Mouse (Mus musculus): ENCODE data around the gene Atf5. TPM values are rescaled to one million over a fixed set of nuclear protein-coding genes. Genes with fewer than 3 reads are reported as not detected.

The Atf5 gene
- polyA plus RNA-seq, 1 experiment from 2014 or later: 2.5 TPM

DNA sequence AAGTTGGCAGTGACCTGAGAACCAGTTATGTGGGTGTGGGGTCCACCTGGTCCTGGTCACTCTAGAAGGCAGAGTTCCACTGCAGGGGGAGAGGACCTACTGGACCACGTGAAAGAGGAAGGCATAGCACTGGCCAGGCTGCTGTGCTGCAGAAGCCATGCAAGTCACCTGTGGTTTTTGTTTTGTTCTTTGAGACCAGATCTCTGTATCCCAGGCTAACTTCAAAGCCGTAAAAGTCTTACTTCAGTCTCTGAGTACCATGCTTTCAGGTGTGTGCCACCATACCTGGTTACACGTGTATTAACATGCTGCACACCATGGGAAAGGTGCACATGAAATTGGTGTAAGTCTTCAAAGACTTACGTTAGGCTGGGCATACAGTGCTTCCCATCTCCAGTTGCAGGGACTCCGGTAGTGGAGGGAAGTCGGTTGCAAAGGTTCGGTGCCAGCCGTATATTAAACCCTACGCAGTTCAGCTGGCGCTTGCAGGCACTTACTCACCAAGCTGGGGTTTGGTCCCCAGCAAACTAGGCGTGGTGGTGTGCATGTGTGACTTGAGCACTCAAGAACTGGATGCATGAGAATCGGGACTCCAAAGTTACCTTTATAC is 35.3 kb upstream of the Atf5 start:
- ATAC-seq (ENCODE audit: low FRiP score) (no peak), DNase-seq (ENCODE audit: low spot score) (no peak)
- H3K9ac ChIP-seq: 0 out of 2 replicates have a peak overlapping the region, but pooled peaks have one; percentile 87
- peaks cover 40% of the 10 kb centered on the region for H3K4me1 ChIP-seq (replicated peaks; ENCODE audit: control insufficient read depth, insufficient read depth, low read length)
- no peaks in the 10 kb centered on the region for H3K27me3 ChIP-seq (ENCODE audit: control insufficient read depth, insufficient read depth, low read length)
- H3K4me2 ChIP-seq (replicated peaks): peak overlapping the region; percentile 85; the same call in 1 of the 2 replicates
- WGBS: 94% methylated on average over 12 of the region's 12 CpGs
- H3K27ac ChIP-seq: no peak overlapping the region
- H3K4me3 ChIP-seq (replicated peaks; ENCODE audit: low read length): peak overlapping the region; percentile 74; the same call in 1 of the 2 replicates
- H3K9me3 ChIP-seq (ENCODE audit: control insufficient read depth, low read length): no peaks in the 10 kb centered on the region
- peaks cover 13% of the 10 kb centered on the region for H3K36me3 ChIP-seq (replicated peaks; ENCODE audit: control insufficient read depth, insufficient read depth)

- peak overlapping the region; percentile 85 for H3K4me2 ChIP-seq (replicated peaks)
- H3K4me1 ChIP-seq (replicated peaks; ENCODE audit: control insufficient read depth, insufficient read depth, low read length): peaks cover 35% of the 10 kb centered on the region
- H3K9me3 ChIP-seq (ENCODE audit: control insufficient read depth, low read length): no peaks in the 10 kb centered on the region
- H3K27ac ChIP-seq: peak overlapping the region; percentile 98; the same call in 1 of the 2 replicates
- peaks cover 20% of the 10 kb centered on the region for H3K36me3 ChIP-seq (replicated peaks; ENCODE audit: control insufficient read depth, insufficient read depth)
- DNase-seq (ENCODE audit: low spot score) (no peak), ATAC-seq (ENCODE audit: low FRiP score) (no peak)
- no peaks in the 10 kb centered on the region for H3K27me3 ChIP-seq (ENCODE audit: control insufficient read depth, insufficient read depth, low read length)
- H3K9ac ChIP-seq: peak overlapping the region; percentile 87
- peak overlapping the region; percentile 74 for H3K4me3 ChIP-seq (replicated peaks; ENCODE audit: low read length)
- 79% methylated on average over 8 of the region's 8 CpGs for WGBS
Observed at GRCm38 (mm10) chr7:44850789-44851624, 34.5 kb upstream of the Atf5 start.

DNA sequence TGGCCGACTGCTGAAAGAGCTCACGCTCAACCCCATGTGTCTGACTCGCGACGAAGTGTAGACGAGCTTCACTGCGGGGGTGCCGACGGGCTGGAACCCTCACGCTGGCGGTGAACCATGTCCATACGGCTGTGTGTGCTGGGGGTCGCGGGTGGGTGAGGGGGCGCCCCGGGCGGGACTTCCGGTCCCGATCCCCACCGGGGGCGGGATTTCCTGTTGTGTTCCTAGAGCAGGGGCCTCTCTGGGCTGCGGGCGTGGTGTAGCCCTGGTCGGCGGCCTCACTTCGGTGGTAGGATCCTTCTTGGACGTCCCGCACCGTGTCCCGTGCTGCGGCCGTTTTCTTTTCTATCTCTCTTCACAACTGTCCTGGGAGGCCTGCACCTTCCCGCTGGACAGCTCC is 33.7 kb upstream of the Atf5 start:
- ATAC-seq (ENCODE audit: low FRiP score) (peak; percentile 49), DNase-seq (ENCODE audit: low spot score) (peak; percentile 72)
- H3K9ac ChIP-seq: peak overlapping the region; percentile 87
- H3K4me3 ChIP-seq (replicated peaks; ENCODE audit: low read length): peak overlapping the region; percentile 74
- no peaks in the 10 kb centered on the region for H3K9me3 ChIP-seq (ENCODE audit: control insufficient read depth, low read length)
- H3K4me1 ChIP-seq (replicated peaks; ENCODE audit: control insufficient read depth, insufficient read depth, low read length): peaks cover 35% of the 10 kb centered on the region
- under 1% methylated on average over 31 of the region's 33 CpGs for WGBS
- peak overlapping the region; percentile 98 for H3K27ac ChIP-seq
- peaks cover 28% of the 10 kb centered on the region for H3K36me3 ChIP-seq (replicated peaks; ENCODE audit: control insufficient read depth, insufficient read depth)
- H3K4me2 ChIP-seq (replicated peaks): peak overlapping the region; percentile 85
- no peaks in the 10 kb centered on the region for H3K27me3 ChIP-seq (ENCODE audit: control insufficient read depth, insufficient read depth, low read length)

DNA sequence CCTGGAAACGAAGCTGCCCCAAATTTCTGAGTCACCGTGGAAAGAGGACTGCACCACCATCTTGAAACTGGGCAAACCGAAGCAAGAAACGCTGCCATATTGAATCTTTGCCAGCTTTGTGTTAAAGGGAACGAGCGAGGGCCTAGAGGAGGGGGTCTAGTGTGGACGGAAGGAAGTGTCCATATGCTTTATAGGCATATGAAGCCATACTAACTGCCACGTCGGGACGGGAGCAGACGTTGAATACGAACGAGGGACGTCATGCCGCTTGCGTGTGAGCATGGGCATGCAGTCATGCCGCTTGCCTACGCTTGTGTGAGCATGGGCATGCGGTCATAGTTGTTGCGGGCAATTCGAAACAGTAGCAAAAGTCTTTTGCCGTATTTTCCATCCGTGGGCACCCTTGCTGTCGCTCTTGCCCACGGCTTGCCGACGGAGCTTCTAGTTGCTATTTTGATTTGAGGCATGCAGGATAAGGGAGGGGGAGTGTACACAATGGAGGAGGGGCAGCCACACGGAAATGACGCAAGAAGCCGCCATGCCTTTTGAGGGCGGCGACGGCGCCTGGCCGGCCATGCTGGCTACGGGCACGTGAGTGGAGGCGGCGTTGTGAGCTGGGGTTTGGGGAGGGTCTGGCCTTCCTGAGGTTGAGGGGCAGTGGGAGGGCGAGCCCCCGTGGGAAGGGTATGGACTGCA is 33.1 kb upstream of the Atf5 start:
- H3K27me3 ChIP-seq (ENCODE audit: control insufficient read depth, insufficient read depth, low read length): no peaks in the 10 kb centered on the region
- under 1% methylated on average over 41 of the region's 41 CpGs for WGBS
- peak overlapping the region; percentile 85 for H3K4me2 ChIP-seq (replicated peaks)
- DNase-seq (ENCODE audit: low spot score): peak; percentile 92
- H3K27ac ChIP-seq: peak overlapping the region; percentile 98
- peaks cover 32% of the 10 kb centered on the region for H3K36me3 ChIP-seq (replicated peaks; ENCODE audit: control insufficient read depth, insufficient read depth)
- H3K4me1 ChIP-seq (replicated peaks; ENCODE audit: control insufficient read depth, insufficient read depth, low read length): peaks cover 32% of the 10 kb centered on the region
- H3K9ac ChIP-seq: peak overlapping the region; percentile 87
- H3K4me3 ChIP-seq (replicated peaks; ENCODE audit: low read length): peak overlapping the region; percentile 74
- ATAC-seq (ENCODE audit: low FRiP score): peak; percentile 73
- no peaks in the 10 kb centered on the region for H3K9me3 ChIP-seq (ENCODE audit: control insufficient read depth, low read length)

- Histone ChIP-seq H3K4me2 (replicated peaks) (peak within 1 kb of the TSS; percentile 85), H3K9me3 (ENCODE audit: control insufficient read depth, low read length) (no peaks in the 10 kb centered on the region), H3K27ac (peak within 1 kb of the TSS; percentile 98), H3K36me3 (replicated peaks; ENCODE audit: control insufficient read depth, insufficient read depth) (peaks cover 39% of the 10 kb centered on the region), H3K4me3 (replicated peaks; ENCODE audit: low read length) (peak within 1 kb of the TSS; percentile 74), H3K9ac (peak within 1 kb of the TSS; percentile 87), H3K27me3 (ENCODE audit: control insufficient read depth, insufficient read depth, low read length) (no peaks in the 10 kb centered on the region), H3K4me1 (replicated peaks; ENCODE audit: control insufficient read depth, insufficient read depth, low read length) (peaks cover 25% of the 10 kb centered on the region)
- DNase-seq (ENCODE audit: low spot score) (peak; percentile 99), ATAC-seq (ENCODE audit: low FRiP score) (peak; percentile 88)
- under 1% methylated on average over 54 of the region's 54 CpGs for WGBS
Observed at GRCm38 (mm10) chr7:44848561-44849415, 32.3 kb upstream of the Atf5 start, which contains the start of the genes Akt1s1 and Tbc1d17. TSS of gene Akt1s1 (plus strand) at chr7:44848991. TSS of gene Tbc1d17 (minus strand) at chr7:44849079.

DNA sequence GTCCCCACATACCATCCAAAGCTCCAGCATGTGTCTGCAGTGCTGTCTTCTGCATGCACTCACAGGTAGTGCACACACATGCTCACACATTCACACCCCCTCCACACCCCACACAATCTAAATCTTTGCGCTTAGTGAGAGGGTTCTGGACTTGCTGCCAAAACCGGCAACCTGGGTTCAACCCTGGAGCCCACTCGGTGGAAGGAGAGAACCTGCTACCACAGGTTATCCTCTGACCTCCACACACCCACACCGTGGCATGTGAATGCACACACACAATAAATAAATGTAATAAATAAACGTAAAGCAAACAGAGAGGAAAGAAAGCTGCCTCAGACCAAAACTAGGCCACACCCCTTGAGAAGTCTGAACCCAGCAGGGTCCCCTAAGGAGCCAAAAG is 31.3 kb upstream of the Atf5 start:
- 81% methylated on average over 5 of the region's 5 CpGs for WGBS
- Histone ChIP-seq H3K9me3 (ENCODE audit: control insufficient read depth, low read length) (no peaks in the 10 kb centered on the region), H3K27me3 (ENCODE audit: control insufficient read depth, insufficient read depth, low read length) (no peaks in the 10 kb centered on the region), H3K27ac (peak overlapping the region; percentile 98), H3K36me3 (replicated peaks; ENCODE audit: control insufficient read depth, insufficient read depth) (peaks cover 45% of the 10 kb centered on the region), H3K4me2 (replicated peaks) (peak overlapping the region; percentile 85), H3K4me1 (replicated peaks; ENCODE audit: control insufficient read depth, insufficient read depth, low read length) (peaks cover 19% of the 10 kb centered on the region), H3K9ac (peak overlapping the region; percentile 50), H3K4me3 (replicated peaks; ENCODE audit: low read length) (peak overlapping the region; percentile 74)
- no peak for DNase-seq (ENCODE audit: low spot score)
- no peak for ATAC-seq (ENCODE audit: low FRiP score)

GRCm38 (mm10) chr7:44846804-44847203 is 30.3 kb upstream of the Atf5 start:
- 94% methylated on average over 7 of the region's 7 CpGs for WGBS
- no peak for ATAC-seq (ENCODE audit: low FRiP score)
- peaks cover 51% of the 10 kb centered on the region for H3K36me3 ChIP-seq (replicated peaks; ENCODE audit: control insufficient read depth, insufficient read depth)

DNA sequence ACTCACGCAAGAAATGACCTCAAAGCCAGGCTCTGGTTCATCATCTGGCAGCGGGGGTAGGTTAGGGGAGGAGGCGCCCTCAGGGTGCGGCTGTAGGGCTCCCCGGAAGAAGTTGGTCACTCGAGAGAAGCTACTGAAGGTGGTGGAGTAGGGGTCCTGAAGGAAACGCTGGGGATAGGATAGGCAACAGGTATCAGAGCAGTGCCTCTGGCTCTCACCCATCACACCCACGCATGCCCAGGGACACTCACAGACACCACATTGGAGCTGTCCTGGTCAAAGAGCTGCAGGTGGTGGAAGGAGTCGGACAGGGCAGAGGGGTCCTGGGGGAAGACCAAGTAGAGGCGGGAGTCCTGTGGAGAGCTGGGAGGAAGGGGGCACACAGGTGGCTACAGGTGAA is 28.5 kb upstream of the Atf5 start:
- Histone ChIP-seq H3K27ac (no peak overlapping the region), H3K9ac (no peak overlapping the region), H3K4me2 (replicated peaks) (no peak overlapping the region), H3K36me3 (replicated peaks; ENCODE audit: control insufficient read depth, insufficient read depth) (peaks cover 69% of the 10 kb centered on the region), H3K4me3 (replicated peaks; ENCODE audit: low read length) (no peak overlapping the region), H3K9me3 (ENCODE audit: control insufficient read depth, low read length) (no peaks in the 10 kb centered on the region), H3K4me1 (replicated peaks; ENCODE audit: control insufficient read depth, insufficient read depth, low read length) (peaks cover 14% of the 10 kb centered on the region), H3K27me3 (ENCODE audit: control insufficient read depth, insufficient read depth, low read length) (peaks cover 19% of the 10 kb centered on the region)
- DNase-seq (ENCODE audit: low spot score) (no peak), ATAC-seq (ENCODE audit: low FRiP score) (no peak)
- WGBS: 94% methylated on average over 10 of the region's 10 CpGs

More at GRCm38 (mm10) chr7:44846804-44847203, 30.3 kb upstream of the Atf5 start:
- no peak for DNase-seq (ENCODE audit: low spot score)
- Histone ChIP-seq H3K27ac (no peak overlapping the region), H3K4me2 (replicated peaks) (no peak overlapping the region), H3K9ac (no peak overlapping the region), H3K4me3 (replicated peaks; ENCODE audit: low read length) (no peak overlapping the region), H3K9me3 (ENCODE audit: control insufficient read depth, low read length) (no peaks in the 10 kb centered on the region), H3K4me1 (replicated peaks; ENCODE audit: control insufficient read depth, insufficient read depth, low read length) (peaks cover 19% of the 10 kb centered on the region), H3K27me3 (ENCODE audit: control insufficient read depth, insufficient read depth, low read length) (0 out of 2 replicates have a peak, but pooled peaks cover 1% of the 10 kb centered on the region)
